Mouse (Mus musculus) left cerebral cortex, postnatal 4 days (tissue): ENCODE data around the gene Dusp5. TPM values are rescaled to one million over a fixed set of nuclear protein-coding genes. Genes with fewer than 3 reads are reported as not detected.
"Not testable (repeated sequence)": the region's sequence is repeated elsewhere in the genome, so short reads cannot be mapped to it uniquely, and the experiment has no call there.

Experiments
- DNase-seq: peaks from one replicate; pipeline ENCODE4 v3.0.0-alpha.2; 2022
- intact Hi-C: fragments of 180-260 bp; cut with DNase I; formaldehyde crosslinking; loops from one replicate; pipeline ENCODE4 v1.15.1; 2025
- total RNA-seq, 2 experiments: library from RNA; stranded (reverse); gene quantifications; 2 replicates each; pipeline ENCODE4 v1.2.3; 2021

Gene Dusp5
- total RNA-seq: 1 to 10 TPM; 2.7 to 4.3 TPM

DNA sequence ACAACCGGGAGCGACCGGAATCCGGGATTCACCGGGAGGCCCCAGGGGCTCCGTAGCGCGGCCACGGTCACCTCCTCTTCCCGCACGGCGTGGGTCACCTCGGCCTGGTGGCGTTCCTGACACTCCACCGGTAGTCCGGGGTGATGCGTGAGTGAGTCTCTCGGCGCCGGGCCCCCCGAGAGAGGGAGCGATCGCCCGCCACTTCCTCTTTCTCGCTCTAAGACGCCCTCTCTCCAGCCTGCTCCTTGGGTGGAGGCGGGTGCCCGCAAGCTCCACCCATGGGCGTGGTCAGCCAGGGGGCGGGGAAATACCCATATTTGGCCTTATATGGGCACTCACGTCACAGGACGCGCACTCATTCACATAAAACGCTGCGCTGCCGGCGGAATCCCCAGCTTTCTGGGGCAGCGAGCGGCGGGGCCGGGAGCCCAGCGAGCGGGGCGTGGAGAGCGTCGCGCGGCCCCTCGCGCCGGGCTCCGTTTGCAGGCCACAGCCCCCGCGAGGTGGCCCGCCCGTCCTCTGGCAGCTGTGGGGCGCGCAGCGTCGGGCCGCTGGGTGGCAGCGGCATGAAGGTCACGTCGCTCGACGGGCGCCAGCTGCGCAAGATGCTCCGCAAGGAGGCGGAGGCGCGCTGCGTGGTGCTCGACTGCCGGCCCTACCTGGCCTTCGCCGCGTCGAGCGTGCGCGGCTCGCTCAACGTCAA lies at the start of gene Dusp5:
Dusp5 (plus strand) TSS at position 358 of the 703 bp plus-strand sequence.
- intact Hi-C loops: no loop called here
- DNase-seq: peak; percentile 98

DNA sequence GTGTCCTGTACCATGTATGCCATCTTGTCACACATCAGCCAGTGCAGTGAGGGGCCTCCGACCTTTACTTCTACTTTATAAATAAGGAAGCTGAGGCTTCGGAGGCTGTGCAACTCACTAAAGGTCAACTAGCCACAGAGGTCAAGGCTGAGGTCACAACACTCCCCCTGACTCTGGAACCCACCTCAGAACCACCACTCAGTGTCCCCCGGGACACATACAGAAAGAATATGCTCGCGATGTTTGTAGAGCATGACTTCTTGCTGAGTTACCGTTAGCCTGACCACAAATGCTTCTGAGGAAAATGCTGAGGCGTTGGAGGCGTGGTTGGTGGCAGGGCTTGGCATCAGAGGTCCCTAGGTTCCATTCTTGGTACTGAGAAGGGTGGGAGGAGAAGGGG lies 49.3 kb upstream of the Dusp5 start:
- intact Hi-C loops: no loop called here
- DNase-seq: no peak

DNA sequence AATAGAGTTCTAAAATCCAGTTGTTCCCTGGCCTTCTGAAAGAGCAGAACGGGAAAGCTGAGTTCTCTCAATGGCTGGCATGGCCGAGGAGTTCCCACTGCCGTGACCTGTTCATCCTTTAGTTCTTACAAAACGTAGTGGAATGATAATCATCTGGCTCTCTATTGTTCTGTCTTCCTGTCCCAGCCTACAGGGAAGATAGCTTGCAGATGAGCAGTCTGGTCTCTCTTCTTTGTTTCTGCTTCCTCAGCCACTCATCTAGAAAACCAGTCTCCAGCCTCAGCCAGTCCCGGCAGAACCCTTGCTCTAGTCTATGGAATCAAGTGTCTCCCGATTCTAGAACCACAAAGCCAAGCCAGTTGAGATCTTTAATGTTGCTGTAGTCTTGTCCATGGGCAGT lies 46.8 kb upstream of the Dusp5 start:
- intact Hi-C loops: no loop called here
- no peak for DNase-seq

DNA sequence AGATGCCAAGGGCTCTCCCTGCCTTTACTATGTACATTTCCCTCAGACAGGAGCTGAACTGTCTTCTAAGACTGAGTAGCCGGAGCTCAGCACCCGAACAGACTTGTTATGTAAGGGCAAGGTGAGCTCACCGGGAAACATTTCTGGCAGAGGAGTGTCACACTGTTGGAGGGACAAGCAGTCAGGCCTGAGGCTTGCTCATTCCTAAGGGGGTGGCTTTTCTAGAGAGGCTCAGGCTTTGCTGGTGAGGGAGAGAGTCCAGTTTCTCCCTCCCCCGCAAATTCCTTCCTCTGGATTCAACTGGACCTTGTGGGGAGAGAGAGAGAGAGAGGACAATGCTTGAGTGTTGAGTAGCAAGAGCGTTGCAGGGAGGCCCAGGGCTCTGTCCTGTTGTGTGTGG lies 46.4 kb upstream of the Dusp5 start:
- intact Hi-C loops: no loop called here
- DNase-seq: no peak

DNA sequence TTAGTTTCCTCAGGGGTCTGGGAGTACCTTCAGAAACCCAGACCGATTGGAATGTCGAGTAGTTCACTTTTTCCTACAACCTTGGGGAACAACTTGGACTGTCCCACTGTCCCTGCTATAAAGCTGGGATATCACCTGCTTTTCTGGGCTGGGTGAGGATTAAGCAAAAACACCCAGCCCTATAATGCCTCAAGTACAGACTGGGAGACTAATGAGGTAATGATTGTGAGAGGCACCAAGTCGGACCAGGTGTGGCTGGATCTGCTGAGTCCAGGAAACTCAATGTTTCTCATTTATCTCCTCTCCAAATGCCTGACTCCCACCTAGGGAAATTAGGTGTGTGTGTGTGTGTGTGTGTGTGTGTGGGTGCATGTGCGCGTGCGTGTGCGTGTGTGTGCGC lies 44.9 kb upstream of the Dusp5 start:
- intact Hi-C loops: no loop called here
- no peak for DNase-seq

DNA sequence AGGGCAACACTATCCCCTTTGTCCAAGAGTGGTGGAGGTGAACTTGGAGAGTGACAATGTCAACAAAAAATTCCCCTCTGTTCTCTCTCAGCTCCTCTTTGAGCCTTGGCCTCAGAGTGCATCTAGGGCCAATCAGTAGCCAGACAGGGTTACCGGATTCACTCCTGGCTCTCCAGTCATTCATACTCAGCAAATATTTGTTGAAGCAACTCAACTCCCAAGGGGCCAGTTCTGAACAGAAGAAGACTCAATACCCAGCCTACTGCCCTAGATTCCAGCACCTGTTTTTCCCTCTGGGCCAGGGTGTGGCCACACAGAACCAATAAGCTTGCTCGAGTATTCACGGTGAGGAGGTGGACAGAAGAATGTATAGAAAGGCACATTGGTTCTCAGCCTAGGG lies 44.0 kb upstream of the Dusp5 start:
- intact Hi-C loops: no loop called here
- no peak for DNase-seq

DNA sequence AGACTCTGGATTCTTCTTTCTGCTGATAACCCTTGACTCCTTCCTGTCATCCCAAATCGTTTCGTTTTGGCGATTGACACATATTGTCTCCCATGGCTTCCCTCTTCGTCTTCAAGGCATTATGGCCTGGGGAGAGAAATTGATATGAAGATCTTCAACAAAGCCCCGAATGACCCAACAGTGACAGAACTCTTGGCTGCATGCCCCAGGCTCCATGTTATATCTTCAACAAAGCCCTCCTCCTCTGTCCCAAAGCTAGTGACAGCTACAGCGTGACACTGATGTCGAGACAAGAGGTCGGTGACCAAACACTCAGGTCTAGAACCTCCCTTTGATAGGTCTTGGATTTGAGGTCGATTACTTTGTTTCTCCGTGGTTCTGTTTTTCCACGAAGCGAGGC lies 39.7 kb upstream of the Dusp5 start:
- no peak for DNase-seq
- intact Hi-C loops: no loop called here

DNA sequence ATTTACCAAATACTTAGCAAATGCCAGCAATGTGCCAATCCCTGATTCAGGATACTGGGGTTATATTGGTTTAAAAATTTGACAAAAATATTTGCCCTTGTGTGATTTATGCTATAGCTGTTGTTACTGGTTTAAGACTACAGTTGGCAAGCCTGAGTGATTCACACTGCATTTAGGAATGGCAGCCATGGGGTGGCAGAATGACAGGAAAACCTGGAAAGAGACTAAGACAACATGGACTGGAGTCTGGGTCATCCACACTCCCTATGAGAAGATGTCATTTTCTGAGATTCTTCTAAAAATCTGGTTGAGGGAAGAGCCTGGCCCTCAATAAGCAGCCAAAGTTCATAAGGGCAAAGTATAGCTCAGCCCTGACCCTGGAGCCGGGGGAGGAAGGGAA lies 39.0 kb upstream of the Dusp5 start:
- no peak for DNase-seq
- intact Hi-C loops: no loop called here

DNA sequence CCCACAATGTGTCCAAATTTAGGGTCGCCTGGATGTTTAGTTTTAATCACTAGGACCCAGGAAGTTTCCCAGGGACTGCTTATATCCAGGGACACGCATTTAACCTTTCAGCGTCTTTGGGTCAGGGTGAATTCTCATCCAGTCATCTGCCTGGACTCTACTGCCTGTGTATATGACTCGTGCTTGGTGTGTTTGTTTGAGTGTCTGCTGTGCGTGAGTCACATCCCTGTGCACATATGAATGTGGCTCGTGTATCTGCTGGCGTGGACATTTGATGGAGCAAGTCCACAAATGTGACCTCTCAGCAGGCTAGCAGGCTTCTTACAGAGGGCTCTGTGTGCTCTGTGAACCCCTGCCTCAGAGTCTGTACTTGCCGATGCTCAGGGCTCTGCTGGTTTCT lies 38.0 kb upstream of the Dusp5 start:
- no peak for DNase-seq
- intact Hi-C loops: no loop called here

DNA sequence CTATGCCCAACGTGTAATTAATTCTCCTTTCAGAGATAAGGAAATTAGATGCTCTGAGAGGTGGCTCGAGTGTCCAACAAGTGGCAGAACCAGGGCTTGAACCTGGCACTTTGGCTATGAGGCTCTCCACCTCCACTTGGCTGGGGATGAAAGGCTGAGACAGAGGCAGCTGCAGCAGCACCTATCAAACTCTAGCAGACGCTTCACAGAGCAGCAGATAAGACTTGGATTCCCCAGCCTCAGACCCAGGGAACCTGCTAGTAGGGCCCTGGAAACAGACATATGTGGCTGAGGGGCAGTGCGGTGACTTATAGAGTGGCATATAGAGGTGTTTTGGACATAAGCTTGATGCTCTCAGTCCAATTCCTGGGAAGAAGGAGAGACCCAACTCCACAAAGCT lies 36.4 kb upstream of the Dusp5 start:
- DNase-seq: no peak
- intact Hi-C loops: no loop called here

DNA sequence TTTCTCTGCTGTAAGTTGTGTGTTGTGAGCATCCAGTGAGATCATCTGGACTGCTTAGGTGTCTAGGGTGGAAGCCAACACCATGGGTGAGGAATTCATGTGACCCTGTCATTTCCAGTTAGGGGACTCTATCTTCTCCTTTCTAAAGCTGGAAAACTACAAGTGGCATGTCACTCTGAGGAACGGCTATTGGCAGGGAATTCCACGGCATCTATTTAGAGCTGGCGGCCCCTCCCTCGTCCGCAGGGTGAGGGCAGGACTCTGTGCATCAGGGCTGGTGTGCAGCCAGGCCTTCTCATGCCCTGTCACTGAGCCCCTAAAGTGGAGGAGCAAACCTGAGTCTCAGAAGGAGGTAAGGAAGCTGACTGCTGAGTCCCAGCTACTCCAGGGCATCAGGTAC lies 35.0 kb upstream of the Dusp5 start:
- intact Hi-C loops: no loop called here
- no peak for DNase-seq

DNA sequence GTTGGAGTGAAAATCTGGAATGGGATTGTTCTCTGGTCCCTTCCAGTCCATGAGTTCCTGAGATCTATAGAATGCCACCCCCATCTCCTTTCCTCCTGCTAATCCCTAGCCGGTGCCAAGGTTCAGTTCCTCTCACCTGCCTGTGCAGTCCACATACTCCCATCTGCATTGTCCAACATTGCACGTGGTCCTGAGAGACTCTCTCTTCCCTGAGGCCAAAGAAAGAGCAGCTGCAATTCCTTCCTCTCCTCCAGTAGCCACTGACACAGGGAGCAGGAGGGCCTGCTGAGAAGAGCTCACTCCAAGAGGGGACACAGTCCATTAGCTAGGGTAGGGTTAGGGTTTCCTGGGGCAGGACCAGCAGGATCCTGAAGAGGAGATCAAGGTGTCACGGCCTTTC lies 31.0 kb upstream of the Dusp5 start:
- no peak for DNase-seq
- intact Hi-C loops: no loop called here

DNA sequence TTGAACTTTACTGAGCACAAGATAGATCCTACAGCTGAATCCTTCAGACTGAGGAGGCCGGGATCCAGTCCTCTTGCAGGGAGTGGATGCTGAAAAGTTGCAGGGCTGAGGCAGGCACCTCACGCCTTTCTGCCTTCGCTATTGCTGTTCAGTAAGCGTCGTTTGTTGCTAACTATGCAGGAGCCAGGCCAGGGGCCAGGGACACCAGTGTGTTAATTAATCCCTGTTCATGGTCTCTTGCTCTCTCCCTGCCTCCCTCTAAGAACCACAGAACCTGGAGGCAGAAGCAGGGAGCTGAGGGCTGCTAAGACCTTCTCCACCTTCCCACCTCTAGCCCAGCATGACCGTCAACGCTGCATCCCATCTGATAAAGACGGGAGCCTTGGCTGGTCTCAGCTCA lies 29.9 kb upstream of the Dusp5 start:
- intact Hi-C loops: no loop called here
- no peak for DNase-seq

DNA sequence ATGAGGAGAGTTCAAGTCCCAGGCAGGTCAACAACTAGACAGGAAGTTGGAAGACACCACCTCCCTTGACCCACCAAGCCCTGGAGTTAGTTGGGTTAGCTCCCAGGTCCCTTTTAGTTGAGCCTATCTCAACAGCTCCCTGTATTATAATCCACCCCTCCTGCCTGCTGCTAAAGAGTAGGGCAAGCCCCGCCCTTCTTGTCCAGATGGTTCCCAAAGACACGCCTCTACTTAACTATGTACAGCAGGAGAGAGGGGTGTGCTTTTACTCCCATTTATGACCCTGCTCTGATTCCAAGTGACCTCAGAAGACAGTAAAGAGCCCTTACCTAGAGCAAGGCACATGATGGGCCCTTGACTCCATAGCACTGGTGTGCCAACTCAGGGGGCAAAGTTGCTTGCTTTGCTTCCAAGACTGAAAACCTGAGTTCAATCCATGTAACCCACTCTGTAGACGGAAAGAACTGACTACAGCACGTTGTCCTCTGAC lies 29.4 kb upstream of the Dusp5 start:
- intact Hi-C loops: no loop called here
- no peak for DNase-seq

DNA sequence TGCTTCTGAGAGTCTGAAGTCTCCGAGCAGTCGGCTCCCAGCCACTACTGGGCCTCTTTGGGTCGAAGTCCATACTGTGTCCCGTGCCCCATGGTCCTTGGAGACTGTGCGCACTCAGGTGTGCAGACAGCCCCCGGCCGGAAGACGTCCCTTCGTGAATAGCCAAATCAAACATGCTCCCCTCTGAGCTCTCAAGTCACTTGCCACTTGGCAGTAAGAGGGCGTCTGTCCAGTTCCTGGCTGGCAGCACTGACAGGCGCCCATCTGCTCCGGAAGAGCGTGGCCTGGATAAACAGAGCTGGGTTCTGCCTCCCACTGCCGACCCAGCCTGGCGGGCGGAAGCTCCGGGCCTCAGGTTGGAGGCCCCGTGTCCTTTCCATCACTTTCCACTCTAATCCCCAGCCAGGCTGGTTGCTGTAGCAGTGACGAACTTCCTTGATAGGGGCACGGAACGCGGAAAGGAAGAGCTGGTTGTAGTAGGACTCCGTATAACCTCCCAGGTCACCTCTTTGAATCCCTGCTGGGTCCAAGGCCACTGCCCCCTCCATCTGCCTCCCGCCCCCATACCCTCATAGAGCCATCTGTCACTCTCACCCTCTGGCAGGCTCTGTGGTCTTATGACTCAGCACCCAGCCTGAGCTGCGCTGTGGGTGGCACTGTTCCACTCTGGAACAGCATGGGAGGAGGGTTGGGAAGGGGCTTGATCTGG lies 28.5 kb upstream of the Dusp5 start:
- peak; percentile 88 for DNase-seq
- intact Hi-C loops: no loop called here

DNA sequence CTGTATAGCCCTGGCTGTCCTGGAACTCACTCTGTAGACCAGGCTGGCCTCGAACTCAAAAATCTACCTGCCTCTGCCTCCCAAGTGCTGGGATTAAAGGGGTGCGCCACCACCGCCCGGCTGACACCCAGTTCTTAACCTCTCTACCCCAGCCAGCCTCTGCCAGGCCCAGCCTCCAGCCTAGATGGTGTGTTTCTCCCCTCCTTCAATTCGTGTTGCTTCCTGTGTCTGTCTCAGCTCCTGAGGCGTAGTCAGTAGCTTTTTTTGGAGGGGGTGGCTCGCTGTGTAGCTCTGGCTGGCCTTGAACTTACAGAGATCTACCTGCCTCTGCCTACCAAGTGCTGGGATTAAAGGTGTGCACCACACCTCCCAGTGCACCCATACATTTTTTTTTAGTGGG lies 27.7 kb upstream of the Dusp5 start:
- intact Hi-C loops, DNase-seq: not testable (repeated sequence)

DNA sequence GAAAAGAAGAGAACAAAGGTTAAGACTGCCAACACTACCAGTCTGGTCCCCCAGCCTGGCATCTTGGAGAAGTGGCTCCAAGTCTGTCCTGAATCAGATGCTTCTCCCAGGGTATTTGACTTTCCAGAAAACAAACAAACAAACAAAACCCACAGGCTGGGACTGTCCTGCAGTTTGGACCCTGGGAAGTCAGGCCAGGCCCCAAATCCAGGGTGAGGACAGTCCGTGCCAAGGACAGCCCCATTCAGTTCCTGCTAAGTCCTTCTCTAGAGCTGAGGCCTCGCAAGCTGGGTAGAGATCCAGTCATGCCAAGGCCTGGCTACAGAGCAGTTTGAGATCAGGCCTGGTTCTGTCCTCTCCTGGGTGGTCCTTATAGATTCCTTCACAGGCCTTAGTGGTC lies 27.1 kb upstream of the Dusp5 start:
- intact Hi-C loops: no loop called here
- DNase-seq: no peak

DNA sequence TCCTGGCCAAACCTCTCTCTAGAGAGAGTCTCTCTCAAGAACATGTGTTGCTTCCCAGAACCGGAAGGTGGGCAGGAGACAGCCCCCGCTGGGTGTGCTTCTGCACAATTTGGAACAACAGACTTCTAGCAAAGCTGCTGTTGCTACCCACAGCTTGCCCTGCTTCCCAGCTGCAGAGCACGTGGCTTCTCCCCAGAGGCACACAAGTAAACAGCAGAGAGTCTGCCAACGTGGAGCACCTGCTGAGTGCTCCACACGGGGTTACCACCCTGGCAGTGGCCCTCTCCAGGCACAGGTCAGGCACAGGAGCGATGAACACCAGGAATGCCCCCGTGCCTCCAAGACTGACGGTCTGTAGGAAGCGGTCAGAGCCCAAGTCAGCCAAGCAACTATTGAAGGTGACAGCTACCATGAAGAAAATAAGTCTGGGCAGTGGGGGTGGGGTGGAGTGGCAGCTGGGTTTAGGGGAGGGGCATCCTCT lies 26.0 kb upstream of the Dusp5 start:
- DNase-seq: peak; percentile 71
- intact Hi-C loops: no loop called here

DNA sequence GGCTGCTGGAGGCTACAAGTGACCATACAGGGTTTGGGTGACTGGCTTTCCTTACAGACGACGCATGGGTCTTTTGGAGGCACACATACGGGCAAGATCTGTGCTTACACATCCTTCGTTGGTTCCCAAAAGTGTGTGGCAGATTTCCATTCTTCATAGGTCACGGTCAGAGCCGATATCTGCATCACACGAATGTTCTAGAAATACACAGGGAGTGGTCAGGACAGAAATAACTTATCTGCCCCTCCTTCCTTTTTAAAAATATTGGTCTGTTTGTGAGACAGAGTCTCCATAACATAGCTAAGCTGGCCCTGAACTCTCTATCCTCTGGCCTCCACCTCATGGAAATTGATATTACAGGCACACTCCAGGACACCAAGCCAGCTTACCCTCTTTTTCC lies 24.7 kb upstream of the Dusp5 start:
- intact Hi-C loops: no loop called here
- no peak for DNase-seq

DNA sequence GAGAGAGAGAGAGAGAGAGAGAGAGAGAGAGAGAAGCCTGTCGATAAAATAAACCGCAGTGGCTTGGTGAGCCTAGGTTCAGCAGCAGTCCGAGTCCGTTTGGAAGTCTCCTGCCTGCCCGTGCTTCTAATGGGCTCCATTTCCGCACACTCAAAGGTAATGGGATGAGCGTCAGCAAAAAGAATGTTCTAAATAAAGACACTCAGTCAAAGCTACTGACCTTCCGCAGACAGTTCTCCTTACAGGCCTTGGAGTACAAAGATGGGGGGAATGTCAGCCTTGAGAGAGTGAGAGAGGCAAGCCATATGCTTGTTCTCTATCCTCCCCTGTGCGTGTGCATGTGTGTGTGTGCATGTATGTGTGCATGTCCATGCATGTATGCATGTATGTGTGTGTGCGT lies 23.2 kb upstream of the Dusp5 start:
- no peak for DNase-seq
- intact Hi-C loops: no loop called here

DNA sequence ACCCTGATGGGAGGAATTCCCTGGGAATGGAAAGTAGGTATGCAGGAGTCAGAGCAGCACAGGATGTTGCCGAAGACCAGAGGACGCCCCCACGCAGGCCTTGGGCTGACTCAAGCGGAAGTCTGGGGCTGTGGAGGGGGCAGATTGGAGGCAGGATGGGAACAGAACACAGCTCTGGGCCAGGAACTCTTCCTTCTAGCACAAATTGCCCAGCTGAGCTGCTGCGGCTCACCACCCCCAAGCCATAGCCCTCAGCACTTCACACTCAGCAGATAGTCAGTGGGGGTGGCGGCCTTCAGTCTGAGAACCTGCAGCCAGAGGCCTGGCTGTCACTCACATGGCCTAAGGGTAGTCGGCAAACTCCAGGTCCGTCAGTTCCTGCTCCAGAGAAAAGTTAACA lies 21.4 kb upstream of the Dusp5 start:
- intact Hi-C loops: no loop called here

DNA sequence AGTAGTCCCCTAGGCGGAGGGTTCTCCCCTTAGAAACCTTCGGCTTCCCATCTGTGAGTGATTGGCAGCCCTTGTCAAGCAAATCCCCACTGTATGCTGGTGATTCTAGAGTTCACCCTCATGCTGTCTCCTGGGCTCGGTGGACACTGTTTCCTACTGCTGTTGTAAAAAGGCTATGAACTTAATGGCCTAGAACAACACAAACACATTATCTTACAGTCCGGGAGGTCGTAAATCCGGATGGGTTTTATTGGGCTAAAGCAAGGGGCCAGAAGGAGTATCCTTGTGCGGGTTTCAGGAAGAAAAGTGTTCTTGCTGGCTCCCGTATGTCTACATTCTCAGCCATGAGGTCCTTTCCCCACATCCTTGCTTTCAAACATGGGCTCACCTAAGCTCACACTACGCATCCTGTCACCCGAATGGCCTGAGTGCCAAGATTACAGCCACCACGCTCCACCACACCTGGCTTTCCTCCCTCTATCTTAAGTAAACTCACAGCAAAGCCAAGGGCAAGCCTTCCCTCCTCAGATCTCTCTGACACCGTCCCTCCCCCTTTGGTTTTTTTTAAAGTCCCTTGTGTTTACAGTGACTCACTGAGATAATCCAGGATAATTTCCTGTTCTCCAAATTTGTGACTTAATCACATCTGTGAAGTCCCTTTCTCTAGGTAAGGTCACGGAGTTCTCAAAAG lies 17.5 kb upstream of the Dusp5 start:
- intact Hi-C loops: no loop called here
- DNase-seq: no peak

More for the DNA sequence above, 21.4 kb upstream of the Dusp5 start:
- DNase-seq: no peak
